Mouse (Mus musculus) cortical plate, adult 2 months (tissue): Measurements from ENCODE around the gene Vapb. TPM values are rescaled to one million over a fixed set of nuclear protein-coding genes. Genes with fewer than 3 reads are reported as not detected.
"Not testable (repeated sequence)": the region's sequence is repeated elsewhere in the genome, so short reads cannot be mapped to it uniquely, and the experiment has no call there.

Source experiments
- H3K27ac ChIP-seq: fragments of 200-500 bp; 2 replicates; pipeline ENCODE4 v1.5.1; 2012; ENCODE audit warnings: low read length, control low read depth, inconsistent platforms; ENCODE audit not compliant: insufficient read depth
- H3K4me1 ChIP-seq: fragments of 200-500 bp; 2 replicates; pipeline ENCODE4 v1.6.1; 2011; ENCODE audit warnings: low read length; ENCODE audit not compliant: control insufficient read depth, insufficient read depth
- H3K4me3 ChIP-seq: fragments of 200-500 bp; 2 replicates; pipeline ENCODE4 v1.5.1; 2011; ENCODE audit warnings: mild to moderate bottlenecking, low read length, control low read depth; ENCODE audit not compliant: insufficient read depth
- CTCF ChIP-seq: fragments of 200-500 bp; IDR thresholded peaks from 2 replicates; pipeline ENCODE4 v1.5.1; 2011; ENCODE audit warnings: mild to moderate bottlenecking, control low read depth, low read length; ENCODE audit not compliant: insufficient read depth; ENCODE audit errors: extremely low read depth
- POLR2A ChIP-seq: fragments of 200-500 bp; IDR thresholded peaks from 2 replicates; pipeline ENCODE4 v1.6.1; 2011; ENCODE audit warnings: mild to moderate bottlenecking, low read length, control low read depth; ENCODE audit not compliant: insufficient read depth; ENCODE audit errors: extremely low read depth
- polyA plus RNA-seq: library from polyadenylated mRNA; depleted of rRNA; stranded (reverse); fragments of >200 nt; gene quantifications from 2 replicates; pipeline ENCODE4 v1.2.3, GENCODE M21; 2012; rRNA removed

Vapb gene
- 55.5 and 58.5 TPM in 2 replicates for polyA plus RNA-seq

- TF ChIP-seq POLR2A = peak; percentile 49; the same call in 1 of the 2 replicates
- TF ChIP-seq CTCF = no peak
- H3K4me1 ChIP-seq = peaks cover 11% of the 10 kb centered on the region
- peak within 1 kb of the TSS; percentile 88 for H3K4me3 ChIP-seq
- H3K27ac ChIP-seq = peak within 1 kb of the TSS; percentile 17; the same call in 1 of the 2 replicates
Measured at GRCm38 (mm10) chr2:173737222-173737989, at the start of gene Vapb. Gene Vapb (plus strand): TSS chr2:173737511.

GRCm38 (mm10) chr2:173689835-173690234, 47.5 kb upstream of the Vapb start:
- Histone ChIP-seq H3K4me3 (no peak overlapping the region), H3K4me1 (no peaks in the 10 kb centered on the region), H3K27ac (no peak overlapping the region)
- no peak for TF ChIP-seq CTCF
- TF ChIP-seq POLR2A = no peak

- H3K4me1 ChIP-seq = no peaks in the 10 kb centered on the region
- no peak overlapping the region for H3K4me3 ChIP-seq
- TF ChIP-seq CTCF (no peak), POLR2A (no peak)
- no peak overlapping the region for H3K27ac ChIP-seq
Measured at GRCm38 (mm10) chr2:173691748-173692147, 45.6 kb upstream of the Vapb start.

GRCm38 (mm10) chr2:173692693-173693092, 44.6 kb upstream of the Vapb start:
- H3K4me1 ChIP-seq = no peaks in the 10 kb centered on the region
- TF ChIP-seq CTCF (no peak), POLR2A (no peak)
- no peak overlapping the region for H3K4me3 ChIP-seq
- no peak overlapping the region for H3K27ac ChIP-seq

GRCm38 (mm10) chr2:173698850-173699249, 38.5 kb upstream of the Vapb start:
- no peak overlapping the region for H3K4me3 ChIP-seq
- H3K27ac ChIP-seq = no peak overlapping the region
- TF ChIP-seq POLR2A = no peak
- TF ChIP-seq CTCF = no peak
- no peaks in the 10 kb centered on the region; the same call in 1 of the 2 replicates for H3K4me1 ChIP-seq

GRCm38 (mm10) chr2:173702096-173702866, 35.0 kb upstream of the Vapb start:
- no peaks in the 10 kb centered on the region; the same call in 1 of the 2 replicates for H3K4me1 ChIP-seq
- H3K27ac ChIP-seq = no peak overlapping the region
- TF ChIP-seq CTCF (no peak), POLR2A (no peak)
- H3K4me3 ChIP-seq = no peak overlapping the region

- no peak overlapping the region for H3K4me3 ChIP-seq
- H3K4me1 ChIP-seq = no peaks in the 10 kb centered on the region; the same call in 1 of the 2 replicates
- no peak overlapping the region for H3K27ac ChIP-seq
- TF ChIP-seq POLR2A (no peak), CTCF (no peak)
Measured at GRCm38 (mm10) chr2:173702867-173703237, 34.5 kb upstream of the Vapb start.

GRCm38 (mm10) chr2:173705827-173706551, 31.3 kb upstream of the Vapb start:
- Histone ChIP-seq H3K27ac (no peak overlapping the region), H3K4me3 (no peak overlapping the region), H3K4me1 (peaks cover 1% of the 10 kb centered on the region; the same call in 1 of the 2 replicates)
- TF ChIP-seq CTCF (no peak), POLR2A (no peak)

- H3K27ac ChIP-seq, H3K4me3 ChIP-seq, H3K4me1 ChIP-seq: not testable (repeated sequence)
Measured at GRCm38 (mm10) chr2:173707626-173708025, 29.7 kb upstream of the Vapb start.
